Mouse (Mus musculus): ENCODE data around the gene Bbs9. TPM values are rescaled to one million over a fixed set of nuclear protein-coding genes. Genes with fewer than 3 reads are reported as not detected.
"Not testable (repeated sequence)": the region's sequence is repeated elsewhere in the genome, so short reads cannot be mapped to it uniquely, and the experiment has no call there.

The Bbs9 gene
- total RNA-seq (2021): 1 to 10 TPM; 8.2 to 9.4 TPM
- long read RNA-seq, experiment 1, partial matches to known transcripts: 0 of 2 reads
- long read RNA-seq, experiment 1, other reads (novel, unspliced or antisense): 1 of 2 reads
- long read RNA-seq, experiment 2, partial matches to known transcripts: 0 of 7 reads
- long read RNA-seq, experiment 2, other reads (novel, unspliced or antisense): 2 of 7 reads

- intact Hi-C loops (cut with DNase I; ENCODE audit: low total_unique reads): no loop called here
- peak; percentile 91 for DNase-seq
Measured at GRCm38 (mm10) chr9:22475424-22475868, at the start of gene Bbs9. Bbs9 (plus strand) TSS chr9:22475715.

GRCm38 (mm10) chr9:22428028-22428665 is 47.4 kb upstream of the Bbs9 start:
- no peak for DNase-seq
- intact Hi-C loops (cut with DNase I; ENCODE audit: low total_unique reads): no loop called here

GRCm38 (mm10) chr9:22428666-22429410 is 46.7 kb upstream of the Bbs9 start:
- intact Hi-C loops (cut with DNase I; ENCODE audit: low total_unique reads): no loop called here
- DNase-seq: no peak

DNA sequence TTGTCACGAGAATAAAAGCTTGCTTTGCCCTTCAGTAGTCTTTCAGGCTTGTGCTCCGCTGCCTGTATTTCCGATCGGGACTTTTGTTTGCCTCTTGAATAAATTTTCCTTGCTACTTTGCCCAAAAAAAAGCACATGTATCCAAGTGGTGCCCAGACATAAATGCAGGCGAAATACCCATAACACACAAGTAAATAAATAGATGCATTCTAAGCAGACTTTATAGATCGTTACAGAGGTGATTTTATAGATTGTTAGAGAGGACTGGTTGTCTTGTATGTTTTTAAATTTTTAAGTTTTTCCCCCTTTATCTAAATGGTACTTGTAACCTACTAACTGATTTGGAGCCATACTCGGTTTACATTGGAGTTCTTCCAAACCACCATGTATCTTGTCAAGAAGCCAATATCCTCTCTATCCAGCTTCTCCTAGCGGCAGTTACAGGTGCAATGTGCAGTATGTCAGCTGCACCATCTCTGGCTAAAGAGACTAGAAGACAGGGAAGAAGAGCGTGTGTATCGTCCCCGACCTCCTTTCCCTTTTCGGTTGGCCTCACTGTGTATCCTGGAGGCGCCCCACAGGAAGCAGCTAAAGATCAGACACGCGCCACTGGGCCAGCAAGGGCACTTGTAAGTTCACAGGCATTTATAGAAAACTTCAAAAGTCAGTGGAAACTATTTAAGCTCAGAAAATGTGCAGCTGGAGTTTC is 45.8 kb upstream of the Bbs9 start:
- no peak for DNase-seq
- intact Hi-C loops (cut with DNase I; ENCODE audit: low total_unique reads): no loop called here

DNA sequence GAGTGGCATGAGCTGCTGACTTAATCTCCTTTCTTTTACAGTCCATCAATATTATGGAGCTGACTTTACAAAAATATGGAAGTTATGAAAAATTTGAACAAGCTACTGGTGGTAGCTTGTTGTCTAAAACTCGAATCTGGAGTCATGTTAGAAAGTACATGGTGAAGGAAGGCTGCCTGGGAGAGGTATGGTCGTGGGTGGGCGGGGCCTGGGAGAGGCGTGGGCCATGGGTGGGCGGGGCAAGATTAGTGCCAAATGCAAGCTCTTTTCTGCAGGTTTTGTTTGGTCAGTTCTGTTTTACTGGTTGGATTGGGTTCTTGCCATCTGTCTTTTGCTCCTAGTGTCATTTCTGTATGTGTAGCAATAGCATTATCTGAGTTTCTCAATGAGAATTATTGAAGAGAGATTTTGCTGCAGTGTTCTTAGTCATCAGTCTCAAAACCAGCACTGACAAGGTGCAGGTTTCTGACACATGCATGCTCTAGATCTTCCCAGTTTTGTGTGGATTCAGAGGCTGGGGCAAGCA is 45.1 kb upstream of the Bbs9 start:
- intact Hi-C loops (cut with DNase I; ENCODE audit: low total_unique reads): no loop called here

DNA sequence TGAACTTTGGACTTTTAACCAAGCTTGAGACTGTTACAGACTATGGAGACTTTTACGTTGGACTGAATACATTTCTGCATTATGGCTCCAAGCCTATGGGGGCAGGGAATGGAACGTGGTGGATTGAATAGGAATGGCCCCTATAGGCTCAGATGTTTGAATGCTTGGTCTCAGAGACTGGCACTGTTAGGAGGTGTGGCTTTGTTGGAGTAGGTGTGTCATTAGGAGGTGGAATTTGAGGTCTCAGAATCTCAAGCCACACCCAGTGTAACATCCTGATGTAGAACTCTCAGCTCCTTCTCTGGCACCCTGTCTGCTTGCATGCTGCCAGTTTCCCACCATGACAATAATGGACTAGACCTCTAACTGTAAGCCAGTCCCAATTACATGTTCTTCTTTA is 42.3 kb upstream of the Bbs9 start:
- intact Hi-C loops (cut with DNase I; ENCODE audit: low total_unique reads): no loop called here
- DNase-seq: no peak

More for the DNA sequence above, 45.1 kb upstream of the Bbs9 start:
- DNase-seq: no peak

DNA sequence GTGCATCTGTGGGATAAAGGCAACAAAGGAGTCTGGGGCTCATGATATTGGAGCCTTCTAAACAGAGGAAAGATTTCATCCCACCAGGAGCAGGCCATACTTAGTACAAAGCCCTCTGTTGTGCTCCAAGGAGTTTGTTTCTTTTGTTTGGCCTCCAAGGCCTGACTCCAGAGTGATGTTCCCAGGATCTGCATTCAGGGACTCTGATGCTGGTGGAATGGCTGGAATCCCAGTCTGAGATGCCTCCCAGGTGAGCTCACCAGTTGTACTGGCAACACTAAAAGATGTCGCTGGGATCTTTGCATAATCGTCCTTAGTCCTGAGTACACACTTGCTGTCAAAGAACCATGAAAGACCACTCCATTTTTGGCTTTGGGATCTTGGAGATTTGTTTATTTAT is 41.4 kb upstream of the Bbs9 start:
- no peak for DNase-seq
- intact Hi-C loops (cut with DNase I; ENCODE audit: low total_unique reads): no loop called here

DNA sequence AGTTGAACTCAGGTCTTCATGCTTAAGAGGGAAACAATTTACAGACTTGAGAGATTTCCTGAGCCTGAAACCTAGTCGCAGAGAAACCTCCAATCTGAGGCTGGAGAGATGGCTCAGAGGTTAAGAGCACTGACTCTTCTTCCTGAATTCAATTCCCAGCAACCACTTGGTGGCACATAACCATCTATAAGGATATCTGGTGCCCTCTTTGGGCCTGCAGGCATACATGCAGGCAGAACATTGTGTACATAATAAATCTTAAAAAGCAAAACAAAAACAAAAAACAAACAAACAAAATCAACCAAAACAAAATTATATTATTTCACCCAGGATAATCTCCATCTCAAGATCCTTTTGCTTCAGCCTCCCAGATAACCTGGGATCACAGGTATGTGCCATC is 36.7 kb upstream of the Bbs9 start:
- no peak for DNase-seq
- intact Hi-C loops (cut with DNase I; ENCODE audit: low total_unique reads): no loop called here

- intact Hi-C loops (cut with DNase I; ENCODE audit: low total_unique reads): no loop called here
- DNase-seq: no peak
Measured at GRCm38 (mm10) chr9:22443157-22443556, 32.4 kb upstream of the Bbs9 start.

GRCm38 (mm10) chr9:22445123-22445522 is 30.4 kb upstream of the Bbs9 start:
- no peak for DNase-seq

GRCm38 (mm10) chr9:22447213-22447612 is 28.3 kb upstream of the Bbs9 start:
- intact Hi-C loops (cut with DNase I; ENCODE audit: low total_unique reads): no loop called here
- DNase-seq: no peak

More at GRCm38 (mm10) chr9:22445123-22445522, 30.4 kb upstream of the Bbs9 start:
- intact Hi-C loops (cut with DNase I; ENCODE audit: low total_unique reads): no loop called here

GRCm38 (mm10) chr9:22448420-22448819 is 27.1 kb upstream of the Bbs9 start:
- DNase-seq: no peak
- intact Hi-C loops (cut with DNase I; ENCODE audit: low total_unique reads): no loop called here

DNA sequence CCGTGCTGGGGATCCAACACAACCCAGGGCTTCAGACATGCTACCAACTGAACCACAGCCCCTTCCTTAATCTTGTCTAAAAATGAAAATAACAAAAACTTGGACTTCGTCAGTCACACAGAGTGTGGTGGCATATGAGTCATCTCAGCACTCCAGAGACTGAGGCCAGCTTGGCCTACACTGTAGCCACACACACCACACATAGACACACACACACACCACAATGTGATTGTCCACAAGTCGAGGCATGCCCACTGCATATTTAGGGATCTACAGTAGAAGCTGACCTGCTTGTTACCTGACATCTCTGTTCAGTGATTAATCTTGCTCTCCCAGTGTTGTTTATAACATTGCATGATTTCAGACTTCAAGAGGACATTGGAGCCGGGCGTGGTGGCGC is 26.3 kb upstream of the Bbs9 start:
- DNase-seq: no peak
- intact Hi-C loops (cut with DNase I; ENCODE audit: low total_unique reads): no loop called here

DNA sequence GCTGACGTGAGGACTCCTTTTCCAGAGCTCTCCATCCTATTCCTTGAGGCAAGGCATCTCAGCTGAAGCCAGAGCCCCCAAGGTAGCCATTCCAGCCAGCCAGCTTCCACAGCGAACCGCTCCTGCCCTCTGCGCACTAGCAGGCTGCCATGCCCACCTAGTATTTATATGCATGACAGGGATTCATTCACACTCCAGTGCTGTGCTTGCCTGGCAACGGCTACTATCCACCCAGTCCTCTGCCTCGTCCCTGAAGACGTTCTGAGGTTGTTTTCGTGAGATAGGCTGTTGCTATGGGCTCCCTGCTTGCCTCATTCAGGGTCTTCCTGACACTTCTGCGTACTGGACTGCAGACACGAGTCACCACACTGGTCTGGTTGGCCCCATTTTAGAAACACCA is 22.8 kb upstream of the Bbs9 start:
- intact Hi-C loops (cut with DNase I; ENCODE audit: low total_unique reads): no loop called here
- no peak for DNase-seq

DNA sequence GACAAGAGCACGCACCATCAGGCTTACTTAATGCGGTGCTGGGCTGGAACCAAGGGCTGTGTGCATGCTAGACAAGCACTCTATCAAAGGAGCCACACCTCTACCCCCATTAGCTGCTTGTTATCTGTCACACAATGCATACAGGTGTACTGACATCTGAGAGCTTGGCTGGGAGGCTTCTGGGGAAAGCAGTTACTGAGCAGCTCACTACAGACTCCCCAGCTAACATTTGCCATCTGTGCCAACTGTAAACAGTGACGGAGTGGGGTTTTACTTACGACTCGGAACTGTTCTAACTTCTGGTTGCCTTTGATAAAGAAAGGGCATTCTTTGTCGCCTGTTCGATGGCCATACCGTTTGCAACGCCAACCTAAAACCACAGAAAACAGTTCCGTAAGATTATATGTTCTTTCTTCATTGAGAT is 22.0 kb upstream of the Bbs9 start:
- DNase-seq: no peak
- intact Hi-C loops (cut with DNase I; ENCODE audit: low total_unique reads): no loop called here

DNA sequence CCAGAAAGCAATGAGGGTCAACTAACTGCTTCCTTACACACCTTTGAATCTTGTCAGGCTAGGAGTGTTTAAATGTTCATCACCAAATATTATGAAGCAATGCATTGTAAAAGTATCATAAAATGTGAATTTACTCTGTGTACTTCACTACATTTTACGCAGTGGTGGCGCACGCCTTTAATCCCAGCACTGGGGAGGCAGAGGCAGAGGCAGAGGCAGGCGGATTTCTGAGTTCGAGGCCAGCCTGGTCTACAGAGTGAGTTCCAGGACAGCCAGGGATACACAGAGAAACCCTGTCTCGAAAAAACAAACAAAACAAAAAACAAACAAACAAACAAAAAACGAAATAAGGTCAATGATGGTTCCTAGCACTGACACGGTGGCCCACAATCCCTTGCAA is 21.5 kb upstream of the Bbs9 start, which contains the start of gene Gm17545:
Gm17545 (plus strand) TSS at position 301 of the 400 bp plus-strand sequence.
- intact Hi-C loops (cut with DNase I; ENCODE audit: low total_unique reads); DNase-seq: not testable (repeated sequence)

GRCm38 (mm10) chr9:22455041-22455440 is 20.5 kb upstream of the Bbs9 start:
- no peak for DNase-seq
- intact Hi-C loops (cut with DNase I; ENCODE audit: low total_unique reads): no loop called here

- intact Hi-C loops (cut with DNase I; ENCODE audit: low total_unique reads): no loop called here
- DNase-seq: no peak
Measured at GRCm38 (mm10) chr9:22457142-22457835, 18.2 kb upstream of the Bbs9 start.

GRCm38 (mm10) chr9:22461946-22462345 is 13.6 kb upstream of the Bbs9 start:
- peak; percentile 60 for DNase-seq
- intact Hi-C loops (cut with DNase I; ENCODE audit: low total_unique reads): no loop called here
